Mouse (Mus musculus) kidney, adult 8-10 months (tissue): ENCODE measurements around the gene P2rx3.
A peak's percentile ranks its signal among the peaks of the same experiment; 100 is the strongest.

Experiments used
- DNase-seq, 2 experiments: peaks; one replicate each; pipeline ENCODE4 v3.0.0; 2022

The P2rx3 gene

GRCm38 (mm10) chr2:85037047-85038026, at the start of gene P2rx3, which contains the start of gene Ssrp1:
Gene P2rx3 (minus strand): TSS chr2:85037462.
Gene Ssrp1 (plus strand): TSS chr2:85037234.
- DNase-seq: peak; percentile 89 to 91

- DNase-seq: no peak
Measured at GRCm38 (mm10) chr2:85073751-85074150, 36.5 kb upstream of the P2rx3 start.

- DNase-seq: peak; percentile 85 to 86
Measured at GRCm38 (mm10) chr2:85071921-85072320, 34.7 kb upstream of the P2rx3 start.

- DNase-seq: no peak
Measured at GRCm38 (mm10) chr2:85070086-85070485, 32.8 kb upstream of the P2rx3 start.

GRCm38 (mm10) chr2:85068626-85069025, 31.4 kb upstream of the P2rx3 start:
- no peak for DNase-seq

- DNase-seq: no peak
Measured at GRCm38 (mm10) chr2:85067903-85068625, 30.8 kb upstream of the P2rx3 start.

GRCm38 (mm10) chr2:85066937-85067336, 29.7 kb upstream of the P2rx3 start:
- peak in 1 of 2 experiments; percentile 59 for DNase-seq

GRCm38 (mm10) chr2:85065141-85065875, 28.0 kb upstream of the P2rx3 start:
- DNase-seq: peak in 1 of 2 experiments; percentile 44

- peak in 1 of 2 experiments; percentile 70 for DNase-seq
Measured at GRCm38 (mm10) chr2:85061107-85061541, 23.9 kb upstream of the P2rx3 start.

GRCm38 (mm10) chr2:85060591-85061060, 23.4 kb upstream of the P2rx3 start:
- DNase-seq: peak; percentile 85 to 90

- DNase-seq: no peak
Measured at GRCm38 (mm10) chr2:85059677-85060076, 22.4 kb upstream of the P2rx3 start.

- DNase-seq: no peak
Measured at GRCm38 (mm10) chr2:85056711-85057110, 19.4 kb upstream of the P2rx3 start.

GRCm38 (mm10) chr2:85053192-85053816, 16.0 kb upstream of the P2rx3 start:
- no peak for DNase-seq

- DNase-seq: no peak
Measured at GRCm38 (mm10) chr2:85050746-85051145, 13.5 kb upstream of the P2rx3 start.

- DNase-seq: peak in 1 of 2 experiments; percentile 56
Measured at GRCm38 (mm10) chr2:85050001-85050634, 12.9 kb upstream of the P2rx3 start.

GRCm38 (mm10) chr2:85049277-85049676, 12.0 kb upstream of the P2rx3 start:
- no peak for DNase-seq

GRCm38 (mm10) chr2:85048168-85048751, 11.0 kb upstream of the P2rx3 start:
- peak in 1 of 2 experiments; percentile 52 for DNase-seq

- peak; percentile 99 to 100 for DNase-seq
Measured at GRCm38 (mm10) chr2:85047596-85048167, 10.4 kb upstream of the P2rx3 start, which contains the start of gene Tnks1bp1. Gene Tnks1bp1 (plus strand): TSS chr2:85048022.

- peak in 1 of 2 experiments; percentile 36 for DNase-seq
Measured at GRCm38 (mm10) chr2:85047081-85047480, 9.8 kb upstream of the P2rx3 start.

GRCm38 (mm10) chr2:85046222-85046621, 9.0 kb upstream of the P2rx3 start:
- no peak for DNase-seq

GRCm38 (mm10) chr2:85043623-85044022, 6.4 kb upstream of the P2rx3 start:
- no peak for DNase-seq
